Mouse (Mus musculus) bone marrow, adult 2 months (tissue): Measurements from ENCODE around the gene Syde2.

Experiments used
- CTCF ChIP-seq: fragments of 200-500 bp; IDR thresholded peaks from 2 replicates; pipeline ENCODE4 v1.5.1; 2011; ENCODE audit warnings: low read length, control low read depth; ENCODE audit not compliant: control insufficient read depth, insufficient read depth
- POLR2A ChIP-seq: fragments of 200-500 bp; IDR thresholded peaks from 2 replicates; pipeline ENCODE4 v1.6.1; 2011; ENCODE audit warnings: low read depth, mild to moderate bottlenecking, control low read depth, low read length, borderline replicate concordance; ENCODE audit not compliant: control insufficient read depth

DNA sequence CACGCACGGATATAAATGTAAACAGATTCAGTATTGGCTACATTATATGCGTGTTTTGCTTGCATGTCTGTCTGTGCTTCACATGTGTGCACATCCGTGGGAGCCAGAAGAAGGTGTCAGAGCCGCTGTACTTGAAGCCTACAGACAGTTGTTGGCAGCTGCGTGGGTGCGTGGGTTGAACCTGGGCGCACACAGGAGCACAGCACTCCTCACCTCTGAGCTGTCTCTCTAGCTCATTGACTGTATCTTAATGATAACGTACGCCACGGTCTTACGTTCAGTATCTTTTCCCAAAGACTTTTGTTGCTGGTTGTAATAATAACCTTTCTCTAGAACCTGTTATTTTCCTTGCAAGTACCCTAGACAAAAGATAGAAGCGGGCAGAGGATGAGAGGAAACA is 29.3 kb downstream of the Syde2 start:
- TF ChIP-seq CTCF: no peak
- TF ChIP-seq POLR2A: no peak
